Mouse (Mus musculus): Measurements from ENCODE around the gene Cacng8. TPM values are rescaled to one million over a fixed set of nuclear protein-coding genes. Genes with fewer than 3 reads are reported as not detected.
A peak's percentile ranks its signal among the peaks of the same experiment; 100 is the strongest.

The Cacng8 gene
- polyA plus RNA-seq, 1 experiment from 2014 or later: 11.2 TPM

DNA sequence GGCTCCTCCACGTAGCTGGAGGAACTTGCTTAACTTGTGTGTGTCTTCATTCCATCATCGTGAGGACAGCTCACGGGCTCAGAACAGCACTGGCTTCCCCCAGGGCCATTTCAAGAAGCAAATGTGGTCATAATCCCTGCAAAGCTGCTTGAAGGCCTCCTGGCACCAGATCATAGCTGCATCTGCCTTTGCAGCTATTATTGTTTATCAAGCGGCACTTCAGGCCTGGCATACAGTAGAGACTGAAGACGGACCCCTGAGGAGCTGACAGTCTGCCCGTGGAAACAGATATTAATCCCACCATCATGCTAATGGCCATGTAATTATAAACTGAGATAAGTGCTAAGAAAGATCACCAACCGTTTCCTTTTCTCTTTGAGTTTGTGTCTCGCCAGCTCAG, 50.0 kb downstream of the Cacng8 start:
- Histone ChIP-seq H3K27ac (replicated peaks) (no peak overlapping the region), H3K4me3 (replicated peaks) (no peak overlapping the region), H3K9ac (replicated peaks) (no peak overlapping the region), H3K9me3 (replicated peaks) (no peaks in the 10 kb centered on the region), H3K4me2 (no peak overlapping the region), H3K36me3 (no peaks in the 10 kb centered on the region), H3K27me3 (replicated peaks) (no peaks in the 10 kb centered on the region), H3K4me1 (peaks cover 3% of the 10 kb centered on the region; the same call in 1 of the 2 replicates)
- ATAC-seq (ENCODE audit: low FRiP score): no peak
- 55% methylated on average over 8 of the region's 8 CpGs for whole genome bisulfite sequencing

DNA sequence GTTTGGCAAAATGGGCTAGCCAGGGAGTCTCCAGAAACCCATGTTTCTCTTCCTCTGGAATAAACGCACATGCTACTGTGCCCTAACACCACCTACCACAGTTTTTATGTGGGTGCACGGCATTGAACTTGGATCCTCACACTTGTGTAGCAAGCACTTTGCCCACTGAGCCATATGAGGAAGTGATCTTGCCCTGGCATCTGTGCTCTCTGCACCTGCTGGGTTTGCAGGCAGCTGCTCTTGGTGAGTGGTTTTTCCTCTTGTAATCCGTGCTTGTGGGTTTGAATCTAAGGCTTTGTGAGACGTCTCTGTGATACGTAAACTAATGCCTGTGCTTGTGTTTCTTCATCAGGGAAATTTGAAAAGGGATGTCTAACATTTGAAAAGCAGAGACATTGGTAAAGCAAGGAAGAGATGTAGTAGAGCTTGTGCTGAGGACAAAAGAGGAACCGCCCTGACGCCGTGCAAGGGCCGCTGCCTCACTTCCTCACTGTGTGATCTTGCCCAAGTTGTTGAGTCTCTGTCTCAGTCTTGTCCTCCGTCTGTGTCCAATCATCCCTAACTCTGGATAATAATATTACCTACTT, 52.1 kb downstream of the Cacng8 start:
- H3K27me3 ChIP-seq (replicated peaks): no peaks in the 10 kb centered on the region
- H3K36me3 ChIP-seq: no peaks in the 10 kb centered on the region
- no peak overlapping the region for H3K9ac ChIP-seq (replicated peaks)
- no peak overlapping the region for H3K27ac ChIP-seq (replicated peaks)
- ATAC-seq (ENCODE audit: low FRiP score): no peak
- no peak overlapping the region for H3K4me2 ChIP-seq
- 88% methylated on average over 10 of the region's 10 CpGs for WGBS
- no peaks in the 10 kb centered on the region for H3K9me3 ChIP-seq (replicated peaks)
- H3K4me1 ChIP-seq: peaks cover 3% of the 10 kb centered on the region; the same call in 1 of the 2 replicates
- no peak overlapping the region for H3K4me3 ChIP-seq (replicated peaks)

DNA sequence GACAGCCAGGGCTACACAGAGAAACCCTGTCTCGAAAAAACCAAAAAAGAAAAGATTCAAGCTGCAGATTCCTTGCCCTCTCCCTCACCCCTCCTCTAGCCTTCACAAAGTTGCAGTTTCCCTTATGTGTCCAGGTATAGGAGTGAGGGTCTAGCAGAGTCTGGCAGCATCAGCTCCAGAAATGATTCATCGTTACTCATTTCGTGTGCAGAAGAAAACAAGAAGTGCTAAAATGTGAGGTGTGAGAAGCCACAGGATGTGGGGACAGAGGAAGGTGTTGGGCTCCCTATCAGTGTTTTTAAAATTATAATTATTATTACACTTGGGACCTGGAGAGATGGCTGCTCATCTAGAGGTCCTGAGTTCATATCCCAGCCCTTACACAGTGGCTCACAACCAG, 54.2 kb downstream of the Cacng8 start:
- no peak for ATAC-seq (ENCODE audit: low FRiP score)
- 78% methylated on average over 3 of the region's 3 CpGs for WGBS
- no peak overlapping the region for H3K4me2 ChIP-seq
- H3K27me3 ChIP-seq (replicated peaks): no peaks in the 10 kb centered on the region
- no peaks in the 10 kb centered on the region for H3K36me3 ChIP-seq
- H3K27ac ChIP-seq (replicated peaks): no peak overlapping the region
- H3K4me1 ChIP-seq: no peaks in the 10 kb centered on the region
- no peak overlapping the region for H3K4me3 ChIP-seq (replicated peaks)
- no peak overlapping the region for H3K9ac ChIP-seq (replicated peaks)
- no peaks in the 10 kb centered on the region for H3K9me3 ChIP-seq (replicated peaks)

DNA sequence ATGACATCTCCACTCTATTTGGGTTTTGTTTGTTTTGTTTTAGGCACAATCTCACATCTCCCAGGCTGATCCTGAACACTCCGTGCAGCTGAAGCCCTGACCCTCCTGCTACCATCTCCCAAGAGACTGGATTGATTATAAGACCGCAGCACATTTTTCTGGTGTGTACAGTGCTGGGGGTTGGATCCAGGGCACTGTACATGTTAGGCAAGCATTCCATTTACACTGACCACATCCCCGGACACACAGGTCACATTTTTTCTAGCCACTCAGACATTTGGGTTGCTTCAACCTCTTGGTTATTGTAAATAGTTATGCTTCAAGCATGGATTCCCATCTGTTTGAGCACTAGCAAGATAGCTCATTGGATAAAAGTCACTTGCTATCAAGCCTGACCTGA, 56.1 kb downstream of the Cacng8 start:
- no peak overlapping the region for H3K9ac ChIP-seq (replicated peaks)
- ATAC-seq (ENCODE audit: low FRiP score): no peak
- no peak overlapping the region for H3K27ac ChIP-seq (replicated peaks)
- H3K4me1 ChIP-seq: no peaks in the 10 kb centered on the region
- no peak overlapping the region for H3K4me3 ChIP-seq (replicated peaks)
- H3K4me2 ChIP-seq: no peak overlapping the region
- H3K9me3 ChIP-seq (replicated peaks): no peaks in the 10 kb centered on the region
- H3K36me3 ChIP-seq: no peaks in the 10 kb centered on the region
- H3K27me3 ChIP-seq (replicated peaks): no peaks in the 10 kb centered on the region
- 82% methylated on average over 3 of the region's 3 CpGs for WGBS

DNA sequence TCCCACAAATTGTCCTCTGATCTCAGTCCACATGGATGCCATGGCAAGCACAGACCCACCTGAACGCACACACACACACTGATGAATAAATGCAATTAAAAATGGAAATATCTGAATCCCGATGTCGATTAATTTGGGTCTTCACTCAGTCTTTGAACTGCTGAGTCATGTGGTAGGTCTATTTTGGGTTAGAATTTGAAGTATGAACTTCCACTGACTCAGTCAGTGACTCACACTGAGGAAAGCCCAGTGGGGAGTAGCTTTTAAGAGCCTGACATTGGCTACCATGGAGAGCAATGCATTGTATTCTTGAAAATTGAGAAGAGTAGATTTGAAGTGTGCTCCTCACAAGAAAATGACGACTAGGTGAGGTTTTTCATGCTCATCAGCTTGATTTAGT, 56.5 kb downstream of the Cacng8 start:
- H3K9me3 ChIP-seq (replicated peaks): no peaks in the 10 kb centered on the region
- H3K27ac ChIP-seq (replicated peaks): no peak overlapping the region
- 75% methylated on average over 4 of the region's 4 CpGs for WGBS
- H3K9ac ChIP-seq (replicated peaks): no peak overlapping the region
- no peaks in the 10 kb centered on the region for H3K36me3 ChIP-seq
- no peak overlapping the region for H3K4me2 ChIP-seq
- ATAC-seq (ENCODE audit: low FRiP score): no peak
- H3K4me1 ChIP-seq: no peaks in the 10 kb centered on the region
- H3K27me3 ChIP-seq (replicated peaks): no peaks in the 10 kb centered on the region
- no peak overlapping the region for H3K4me3 ChIP-seq (replicated peaks)

DNA sequence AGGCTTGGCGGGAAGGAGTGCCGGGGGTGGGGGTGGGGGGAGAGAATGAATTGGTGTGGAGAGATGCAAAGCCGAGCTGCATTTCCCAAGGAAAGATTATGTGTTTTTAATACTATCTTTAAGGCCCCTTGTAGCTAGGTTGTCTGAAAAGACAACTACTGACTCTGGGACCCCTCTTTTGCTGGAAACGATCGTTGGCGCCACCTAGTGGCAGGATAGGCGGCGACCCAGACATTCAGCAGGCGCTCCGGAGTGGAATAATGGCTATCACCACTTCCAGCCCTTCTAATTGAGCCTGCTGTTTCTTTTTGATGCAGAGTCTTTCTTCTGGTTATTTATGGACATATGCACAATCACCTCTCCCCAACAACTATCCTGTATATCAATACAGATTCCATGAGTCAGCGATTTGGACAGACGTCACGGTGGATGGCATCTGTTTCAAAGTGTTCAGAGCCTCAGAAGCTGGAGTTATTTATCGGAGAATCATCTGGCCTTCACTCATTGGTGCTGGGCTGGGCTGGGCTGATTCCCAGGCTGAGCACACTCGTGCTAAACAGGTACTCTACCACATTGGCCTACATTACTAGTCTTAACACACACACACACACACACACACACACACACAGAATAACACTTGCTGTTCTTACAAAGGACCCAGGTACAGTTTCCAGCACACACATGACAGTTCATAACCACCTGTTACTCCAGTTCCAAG, 58.4 kb downstream of the Cacng8 start:
- Histone ChIP-seq H3K27me3 (replicated peaks) (no peaks in the 10 kb centered on the region), H3K36me3 (no peaks in the 10 kb centered on the region), H3K4me1 (no peaks in the 10 kb centered on the region), H3K4me2 (no peak overlapping the region), H3K9me3 (replicated peaks) (no peaks in the 10 kb centered on the region), H3K4me3 (replicated peaks) (no peak overlapping the region), H3K9ac (replicated peaks) (no peak overlapping the region), H3K27ac (replicated peaks) (no peak overlapping the region)
- peak; percentile 81; the same call in 1 of the 2 replicates for ATAC-seq (ENCODE audit: low FRiP score)
- whole genome bisulfite sequencing: 18% methylated on average over 15 of the region's 15 CpGs

DNA sequence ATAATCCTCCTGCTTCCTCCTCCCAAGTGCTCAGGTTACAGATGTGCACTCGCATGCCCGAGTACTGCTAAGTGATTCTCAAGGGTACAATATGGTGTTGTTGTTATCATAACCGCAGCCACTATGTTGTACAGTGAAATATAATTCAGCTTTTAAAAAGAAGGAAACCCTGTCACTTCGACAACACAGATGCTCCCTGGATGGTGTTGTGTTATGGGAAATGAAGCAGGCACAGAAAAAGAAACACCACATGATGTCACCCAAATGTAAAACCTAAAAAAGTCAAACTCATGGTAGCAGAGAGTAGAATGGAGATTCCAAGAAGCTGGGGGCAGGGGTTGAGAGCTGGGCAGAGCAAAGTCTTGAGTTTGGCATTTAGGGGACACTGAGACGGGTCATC, 60.2 kb downstream of the Cacng8 start:
- no peak overlapping the region for H3K9ac ChIP-seq (replicated peaks)
- no peaks in the 10 kb centered on the region for H3K36me3 ChIP-seq
- no peak overlapping the region for H3K4me3 ChIP-seq (replicated peaks)
- H3K4me1 ChIP-seq: no peaks in the 10 kb centered on the region
- no peak for ATAC-seq (ENCODE audit: low FRiP score)
- no peak overlapping the region for H3K4me2 ChIP-seq
- H3K27me3 ChIP-seq (replicated peaks): no peaks in the 10 kb centered on the region
- H3K27ac ChIP-seq (replicated peaks): no peak overlapping the region
- WGBS: 73% methylated on average over 5 of the region's 5 CpGs
- no peaks in the 10 kb centered on the region for H3K9me3 ChIP-seq (replicated peaks)

DNA sequence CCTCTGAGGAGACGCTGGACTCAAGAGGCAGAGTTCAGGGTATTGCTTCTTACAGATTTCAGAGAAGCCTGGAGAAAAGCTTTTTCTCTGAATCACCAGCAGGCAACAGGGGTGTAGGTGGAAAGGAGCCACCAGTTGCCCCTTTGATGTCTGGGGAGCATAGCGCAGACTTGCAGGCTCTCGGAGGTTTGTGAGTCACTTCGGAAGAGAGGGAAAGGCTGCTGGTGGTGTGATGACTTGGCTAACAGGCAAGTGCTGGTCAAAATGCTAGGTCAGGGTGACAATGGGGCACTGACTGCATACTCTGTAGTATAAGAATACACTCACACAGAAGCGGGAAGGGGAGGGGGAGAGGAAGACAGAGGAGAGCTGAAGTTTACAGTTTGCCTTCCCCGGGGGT, 60.7 kb downstream of the Cacng8 start:
- WGBS: 58% methylated on average over 6 of the region's 6 CpGs
- H3K4me1 ChIP-seq: no peaks in the 10 kb centered on the region
- H3K4me2 ChIP-seq: no peak overlapping the region
- no peak overlapping the region for H3K9ac ChIP-seq (replicated peaks)
- ATAC-seq (ENCODE audit: low FRiP score): no peak
- H3K27me3 ChIP-seq (replicated peaks): no peaks in the 10 kb centered on the region
- H3K36me3 ChIP-seq: no peaks in the 10 kb centered on the region
- H3K27ac ChIP-seq (replicated peaks): no peak overlapping the region
- H3K9me3 ChIP-seq (replicated peaks): no peaks in the 10 kb centered on the region
- no peak overlapping the region for H3K4me3 ChIP-seq (replicated peaks)

DNA sequence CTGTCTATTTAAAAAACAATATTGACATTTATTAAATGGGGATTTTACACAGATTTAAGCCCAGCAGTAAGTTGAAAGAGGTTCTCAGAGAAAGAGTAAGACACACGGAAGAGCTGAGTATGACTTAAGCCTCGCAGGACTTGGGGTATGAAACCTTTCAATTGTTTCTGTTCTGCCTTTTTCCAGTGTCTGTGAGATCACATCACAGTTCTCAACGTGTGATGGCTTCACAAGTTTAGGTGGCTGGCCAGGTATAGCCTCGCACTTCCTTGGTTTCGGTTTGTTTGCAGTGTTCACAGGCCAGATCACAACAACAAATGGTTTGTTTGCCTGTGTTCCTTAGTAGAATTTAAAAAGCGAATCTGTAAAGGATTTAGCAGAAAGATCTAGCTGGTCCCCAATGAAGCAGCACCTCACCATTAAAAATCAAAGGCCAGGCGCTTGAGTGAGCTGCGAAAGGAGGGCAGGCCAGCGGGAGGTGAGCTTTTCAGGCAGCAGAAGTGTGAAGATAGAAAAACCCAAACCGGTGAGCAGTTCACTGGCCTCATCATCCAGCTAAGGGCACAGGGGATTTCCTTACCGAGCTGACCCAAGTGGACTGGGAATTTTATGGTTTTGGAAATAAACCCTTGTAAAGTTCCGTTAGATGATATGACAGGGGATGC, 62.5 kb downstream of the Cacng8 start:
- no peak overlapping the region for H3K4me3 ChIP-seq (replicated peaks)
- 60% methylated on average over 12 of the region's 12 CpGs for WGBS
- no peaks in the 10 kb centered on the region for H3K27me3 ChIP-seq (replicated peaks)
- no peak for ATAC-seq (ENCODE audit: low FRiP score)
- H3K4me1 ChIP-seq: no peaks in the 10 kb centered on the region
- H3K9me3 ChIP-seq (replicated peaks): no peaks in the 10 kb centered on the region
- no peak overlapping the region for H3K4me2 ChIP-seq
- no peaks in the 10 kb centered on the region for H3K36me3 ChIP-seq
- H3K9ac ChIP-seq (replicated peaks): no peak overlapping the region
- no peak overlapping the region for H3K27ac ChIP-seq (replicated peaks)

DNA sequence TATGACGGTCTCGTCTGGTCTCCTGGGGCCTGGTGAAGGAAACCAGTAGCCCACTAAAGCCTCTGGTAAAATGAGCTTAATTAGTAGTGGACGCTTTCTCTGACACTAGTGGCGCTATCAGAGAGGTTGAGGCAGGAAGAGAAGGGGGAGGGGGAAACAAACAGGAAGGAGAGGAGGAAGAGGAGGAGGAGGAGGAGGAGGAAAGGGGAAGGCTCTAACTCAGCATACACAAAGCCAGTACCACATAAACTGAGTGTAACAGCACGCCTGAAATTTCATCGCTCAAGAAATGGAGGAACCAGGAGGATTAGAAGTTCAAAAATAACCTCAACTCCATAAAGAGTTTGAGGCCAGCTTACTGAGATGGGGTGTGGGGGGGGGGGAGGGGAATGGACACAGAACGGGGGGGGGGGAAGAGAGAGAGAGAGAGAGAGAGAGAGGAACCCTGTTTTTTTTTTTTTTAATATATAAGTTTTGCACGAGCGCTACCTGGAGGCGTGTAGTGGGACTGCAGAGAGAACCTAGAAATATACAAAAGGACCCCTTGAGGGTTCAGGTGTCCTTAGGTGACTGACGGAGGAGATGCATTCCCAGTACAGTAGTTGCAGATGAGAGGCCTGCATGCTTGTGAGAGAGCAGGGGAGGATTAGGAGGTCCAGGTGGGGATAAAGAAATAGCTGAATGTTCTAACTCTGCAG, 63.2 kb downstream of the Cacng8 start:
- Histone ChIP-seq H3K4me3 (replicated peaks) (no peak overlapping the region), H3K9me3 (replicated peaks) (no peaks in the 10 kb centered on the region), H3K36me3 (no peaks in the 10 kb centered on the region), H3K27ac (replicated peaks) (no peak overlapping the region), H3K4me2 (no peak overlapping the region), H3K9ac (replicated peaks) (no peak overlapping the region), H3K27me3 (replicated peaks) (no peaks in the 10 kb centered on the region), H3K4me1 (no peaks in the 10 kb centered on the region)
- 58% methylated on average over 11 of the region's 11 CpGs for WGBS
- no peak for ATAC-seq (ENCODE audit: low FRiP score)

DNA sequence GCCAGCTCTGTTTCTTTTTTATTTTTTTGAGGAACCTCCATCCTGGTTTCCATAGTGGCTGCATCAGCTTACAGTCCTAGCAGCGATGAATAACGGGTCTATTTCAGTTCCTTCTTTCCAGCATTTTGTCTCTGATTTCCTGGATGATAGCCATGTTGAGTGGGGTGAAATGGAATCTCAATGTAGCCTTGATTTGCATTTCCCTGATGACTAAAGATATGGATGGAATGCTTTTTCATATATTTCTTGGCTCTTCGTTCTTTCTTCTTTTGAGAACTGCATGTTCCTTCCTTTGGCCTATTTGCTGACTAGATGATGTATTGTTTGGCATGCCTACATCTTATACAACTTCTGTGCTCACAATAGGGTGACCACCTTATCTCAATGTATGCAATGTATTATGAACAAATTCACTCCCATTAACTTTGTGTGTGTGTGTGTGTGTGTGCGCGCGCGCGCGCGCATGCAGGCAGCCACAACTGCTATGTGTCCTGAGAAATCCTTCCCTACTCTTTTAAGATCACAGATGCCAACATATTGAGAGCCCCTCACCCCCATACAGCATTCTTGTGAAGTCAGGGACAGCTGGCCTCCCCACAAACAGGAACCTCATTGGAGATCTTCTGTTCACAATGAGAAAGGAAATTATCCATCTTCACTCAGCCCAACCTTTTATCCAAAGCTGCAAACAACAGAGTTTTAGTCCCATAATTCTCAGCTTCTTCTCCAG, 66.8 kb downstream of the Cacng8 start:
- H3K4me3 ChIP-seq (replicated peaks): no peak overlapping the region
- H3K27me3 ChIP-seq (replicated peaks): no peaks in the 10 kb centered on the region
- 95% methylated on average over 10 of the region's 10 CpGs for WGBS
- H3K9me3 ChIP-seq (replicated peaks): no peaks in the 10 kb centered on the region
- H3K9ac ChIP-seq (replicated peaks): no peak overlapping the region
- no peak overlapping the region for H3K27ac ChIP-seq (replicated peaks)
- no peak overlapping the region for H3K4me2 ChIP-seq
- ATAC-seq (ENCODE audit: low FRiP score): no peak
- no peaks in the 10 kb centered on the region for H3K4me1 ChIP-seq
- H3K36me3 ChIP-seq: no peaks in the 10 kb centered on the region

All from neural tube, embryonic 15.5 days (tissue).